Mouse (Mus musculus) ES-E14 (cell line): Measurements from ENCODE around the gene Acr. TPM values are rescaled to one million over a fixed set of nuclear protein-coding genes. Genes with fewer than 3 reads are reported as not detected.
A peak's percentile ranks its signal among the peaks of the same experiment; 100 is the strongest.

Experiments used
- DNase-seq: peaks from one replicate; pipeline ENCODE4 v3.0.0-alpha.2; 2013; ENCODE audit warnings: low read depth, low spot score
- H3K27ac ChIP-seq: 2 replicates; pipeline ENCODE4 v1.5.1; 2012; ENCODE audit warnings: low read depth, mild to moderate bottlenecking, low read length, moderate library complexity, mixed read lengths; ENCODE audit not compliant: poor library complexity, insufficient read depth, severe bottlenecking
- H3K36me3 ChIP-seq: 2 replicates; pipeline ENCODE4 v1.6.1; 2012; ENCODE audit warnings: mild to moderate bottlenecking, low read length, moderate library complexity, mixed read lengths; ENCODE audit not compliant: control insufficient read depth, poor library complexity, insufficient read depth, severe bottlenecking
- H3K4me1 ChIP-seq, 2 experiments: fragments of 150-350 bp in 1 of 2; sonication (generic) in 1 of 2; 2 replicates each; pipeline ENCODE4 v1.6.1; 2012; ENCODE audit warnings: low read length in 2 of 2, mild to moderate bottlenecking in 1 of 2, mixed read lengths in 1 of 2; ENCODE audit not compliant: control insufficient read depth in 2 of 2, insufficient read depth in 2 of 2, poor library complexity in 1 of 2
- H3K4me3 ChIP-seq, 2 experiments: fragments of 150-350 bp in 1 of 2; sonication (generic) in 1 of 2; 2 replicates each; pipeline ENCODE4 v1.5.1; 2012; ENCODE audit warnings: low read length in 2 of 2, low read depth in 1 of 2, mild to moderate bottlenecking in 1 of 2, mixed read lengths in 1 of 2; ENCODE audit not compliant: insufficient read depth in 1 of 2, poor library complexity in 1 of 2, severe bottlenecking in 1 of 2
- H3K9ac ChIP-seq: 2 replicates; pipeline ENCODE4 v1.6.1; 2012; ENCODE audit warnings: low read depth, mild to moderate bottlenecking, low read length, mixed read lengths; ENCODE audit not compliant: poor library complexity, insufficient read depth, severe bottlenecking
- H3K9me3 ChIP-seq: fragments of 150-350 bp; sonication (generic); 2 replicates; pipeline ENCODE4 v1.6.1; 2012; ENCODE audit warnings: low read depth, mild to moderate bottlenecking, low read length; ENCODE audit not compliant: control insufficient read depth, insufficient read depth
- CHD2 ChIP-seq: IDR thresholded peaks from 2 replicates; pipeline ENCODE4 v1.6.1; 2014; ENCODE audit warnings: mild to moderate bottlenecking, low read depth, low read length, inconsistent platforms
- HCFC1 ChIP-seq: IDR thresholded peaks from 2 replicates; pipeline ENCODE4 v1.6.1; 2012; ENCODE audit warnings: low read length, inconsistent platforms, borderline replicate concordance; ENCODE audit not compliant: insufficient read depth
- MAFK ChIP-seq: IDR thresholded peaks from 2 replicates; pipeline ENCODE4 v1.6.1; 2014; ENCODE audit warnings: mild to moderate bottlenecking, low read depth, low read length, inconsistent platforms; ENCODE audit not compliant: insufficient read depth
- ZC3H11A ChIP-seq: IDR thresholded peaks from 2 replicates; pipeline ENCODE4 v1.6.1; 2012; ENCODE audit warnings: low read depth, mild to moderate bottlenecking, inconsistent platforms, low read length, borderline replicate concordance
- ZNF384 ChIP-seq: IDR thresholded peaks from 2 replicates; pipeline ENCODE4 v1.6.1; 2012; ENCODE audit warnings: low read depth, low read length, inconsistent platforms
- in situ Hi-C, 2 experiments: fragments of 600-800 bp; cut with MboI; formaldehyde crosslinking; loops; one replicate each; pipeline ENCODE4 v1.15.1; 2025; ENCODE audit warnings: low sequenced_read_pairs in 2 of 2, inconsistent platforms in 1 of 2; ENCODE audit not compliant: unreplicated experiment in 2 of 2
- total RNA-seq: library from RNA; depleted of rRNA; stranded (reverse); fragments of 300-350 nt; gene quantifications from 2 replicates; pipeline ENCODE4 v1.2.3, GENCODE M21; 2012

The Acr gene
- total RNA-seq, 1 experiment: not detected

DNA sequence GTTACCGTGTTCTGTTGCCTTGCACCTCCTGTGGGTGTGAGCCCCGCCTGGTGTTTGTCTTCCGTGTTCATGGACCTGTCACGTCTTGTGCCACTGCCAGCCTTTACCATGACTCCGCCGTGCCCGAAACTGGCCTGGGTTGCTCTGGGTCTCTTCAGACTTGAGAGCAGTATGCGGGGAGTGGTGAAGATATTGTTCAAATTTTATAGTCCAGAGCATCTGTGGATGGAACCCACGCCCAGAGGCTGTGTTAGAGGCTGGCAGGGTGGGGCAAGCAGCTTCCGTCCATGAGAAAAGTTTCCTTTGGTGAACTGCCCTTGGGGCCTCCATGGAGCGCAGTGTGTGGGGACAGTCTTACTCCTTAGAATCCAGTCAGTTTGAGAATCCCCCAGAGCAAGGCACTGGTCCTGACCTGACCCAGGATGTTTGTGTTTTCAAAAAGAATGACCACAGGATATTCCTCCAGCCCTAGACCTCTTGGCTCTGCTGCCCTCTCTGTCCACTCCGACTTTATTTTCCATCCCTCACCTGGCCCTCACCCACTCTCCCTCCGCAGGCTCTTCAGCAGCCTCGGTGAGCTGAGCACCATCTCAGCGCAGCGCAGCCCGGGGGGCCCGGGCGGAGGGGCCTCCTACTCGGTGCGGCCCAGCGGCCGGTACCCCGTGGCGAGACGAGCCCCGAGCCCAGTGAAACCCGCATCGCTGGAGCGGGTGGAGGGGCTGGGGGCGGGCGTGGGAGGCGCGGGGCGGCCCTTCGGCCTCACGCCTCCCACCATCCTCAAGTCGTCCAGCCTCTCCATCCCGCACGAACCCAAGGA is 10.7 kb upstream of the Acr start:
- no peaks in the 10 kb centered on the region for H3K36me3 ChIP-seq
- no peak for DNase-seq
- TF ChIP-seq CHD2 (no peak), ZC3H11A (no peak), ZNF384 (no peak), MAFK (no peak), HCFC1 (no peak)
- no peaks in the 10 kb centered on the region for H3K9me3 ChIP-seq
- H3K4me1 ChIP-seq: peaks cover 1 to 24% of the 10 kb centered on the region in 2 experiments; a peak in 3 of 4 replicates
- peak overlapping the region; percentile 49 for H3K9ac ChIP-seq
- peak overlapping the region; percentile 57 to 58 for H3K4me3 ChIP-seq
- in situ Hi-C loops: no loop called here
- no peak overlapping the region for H3K27ac ChIP-seq

DNA sequence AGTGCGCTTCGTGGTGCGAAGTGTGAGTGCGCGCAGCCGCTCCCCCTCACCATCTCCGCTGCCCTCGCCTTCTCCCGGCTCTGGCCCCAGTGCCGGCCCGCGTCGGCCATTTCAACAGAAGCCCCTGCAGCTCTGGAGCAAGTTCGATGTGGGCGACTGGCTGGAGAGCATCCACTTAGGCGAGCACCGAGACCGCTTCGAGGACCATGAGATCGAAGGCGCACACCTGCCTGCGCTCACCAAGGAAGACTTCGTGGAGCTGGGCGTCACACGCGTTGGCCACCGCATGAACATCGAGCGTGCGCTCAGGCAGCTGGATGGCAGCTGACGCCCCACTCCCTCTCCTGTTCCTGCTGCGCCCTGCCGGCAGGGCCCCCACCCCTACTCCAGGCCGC is 10.1 kb upstream of the Acr start:
- no peak overlapping the region for H3K27ac ChIP-seq
- in situ Hi-C loops: no loop called here
- TF ChIP-seq CHD2 (no peak), HCFC1 (no peak), ZC3H11A (no peak), MAFK (no peak), ZNF384 (no peak)

DNA sequence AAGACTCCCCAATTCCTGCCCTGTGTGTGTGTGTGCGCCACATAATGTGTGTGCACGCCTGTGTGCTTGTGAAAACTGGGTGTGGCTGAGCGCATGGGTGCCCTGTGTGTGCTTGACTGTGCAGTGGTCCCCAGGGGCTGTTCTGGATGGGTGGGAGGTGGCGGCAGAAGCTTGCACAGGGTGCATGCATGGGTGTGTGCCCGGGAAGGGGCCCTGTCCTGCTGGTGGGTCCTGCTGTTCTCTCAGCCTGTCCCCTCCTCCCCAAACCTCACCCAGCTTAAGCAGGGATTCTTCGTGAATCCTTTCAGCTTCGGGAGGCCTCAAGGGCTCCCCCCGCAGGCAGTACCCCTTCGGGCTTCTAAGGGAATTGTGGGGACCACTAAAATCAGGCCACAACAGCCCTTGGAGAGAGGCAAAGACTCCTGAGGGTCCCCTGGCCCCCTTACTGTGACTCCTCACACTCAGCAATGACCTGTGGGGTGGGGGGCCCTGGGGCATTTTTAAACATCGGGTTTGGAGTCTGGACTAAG is 8.9 kb upstream of the Acr start:
- Histone ChIP-seq H3K9me3 (no peaks in the 10 kb centered on the region), H3K27ac (no peak overlapping the region), H3K4me1 (peaks cover 1 to 24% of the 10 kb centered on the region in 2 experiments; a peak in 3 of 4 replicates), H3K9ac (no peak overlapping the region), H3K4me3 (no peak overlapping the region), H3K36me3 (no peaks in the 10 kb centered on the region)
- TF ChIP-seq MAFK: no peak
- no peak for TF ChIP-seq HCFC1
- TF ChIP-seq CHD2: no peak
- TF ChIP-seq ZC3H11A: no peak
- no peak for TF ChIP-seq ZNF384
- no peak for DNase-seq
- in situ Hi-C loops: no loop called here

More for the DNA sequence above, 10.1 kb upstream of the Acr start:
- H3K9ac ChIP-seq: peak overlapping the region; percentile 49; the same call in 1 of the 2 replicates
- no peaks in the 10 kb centered on the region for H3K9me3 ChIP-seq
- peak overlapping the region; percentile 57 to 58; a peak in 3 of 4 replicates for H3K4me3 ChIP-seq
- peaks cover 1 to 24% of the 10 kb centered on the region in 2 experiments; a peak in 3 of 4 replicates for H3K4me1 ChIP-seq
- H3K36me3 ChIP-seq: no peaks in the 10 kb centered on the region
- no peak for DNase-seq

DNA sequence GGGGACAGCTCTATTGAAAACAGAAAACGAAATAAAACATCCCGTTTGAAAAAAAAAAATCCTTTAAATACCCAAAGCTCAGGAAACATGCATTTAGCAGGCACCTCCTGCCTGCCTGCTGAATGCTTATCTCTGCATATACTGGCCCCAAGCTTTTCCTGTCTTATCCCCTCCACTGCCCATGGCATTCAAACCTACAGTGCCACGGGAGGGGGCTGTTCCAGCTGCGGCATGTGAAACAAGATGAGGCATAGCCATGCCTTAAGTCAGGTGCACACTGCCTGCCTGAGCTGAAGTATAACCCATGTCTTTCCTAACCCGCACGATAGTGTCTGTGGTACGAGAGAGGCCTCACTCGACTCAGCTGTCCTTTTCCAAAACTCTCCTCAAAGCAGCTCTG is 4.0 kb downstream of the Acr start:
- in situ Hi-C loops: no loop called here
- DNase-seq: no peak
- no peak overlapping the region for H3K9ac ChIP-seq
- TF ChIP-seq HCFC1: no peak
- TF ChIP-seq ZC3H11A: no peak
- TF ChIP-seq CHD2: no peak
- no peak for TF ChIP-seq MAFK
- no peak for TF ChIP-seq ZNF384
- H3K36me3 ChIP-seq: no peaks in the 10 kb centered on the region
- H3K4me3 ChIP-seq: no peak overlapping the region
- no peaks in the 10 kb centered on the region for H3K4me1 ChIP-seq
- H3K9me3 ChIP-seq: no peaks in the 10 kb centered on the region
- H3K27ac ChIP-seq: no peak overlapping the region
